Mouse (Mus musculus) liver, postnatal 0 days (tissue): Measurements from ENCODE around the gene Itgad.

ENCODE experiments used
- CTCF ChIP-seq: sonication (generic); IDR thresholded peaks from 2 replicates; pipeline ENCODE4 v1.5.1; 2016; ENCODE audit warnings: antibody characterized with exemption, low read depth
- EP300 ChIP-seq: IDR thresholded peaks from 2 replicates; pipeline ENCODE4 v1.6.1; 2016; ENCODE audit warnings: antibody characterized with exemption, low read depth, mild to moderate bottlenecking

DNA sequence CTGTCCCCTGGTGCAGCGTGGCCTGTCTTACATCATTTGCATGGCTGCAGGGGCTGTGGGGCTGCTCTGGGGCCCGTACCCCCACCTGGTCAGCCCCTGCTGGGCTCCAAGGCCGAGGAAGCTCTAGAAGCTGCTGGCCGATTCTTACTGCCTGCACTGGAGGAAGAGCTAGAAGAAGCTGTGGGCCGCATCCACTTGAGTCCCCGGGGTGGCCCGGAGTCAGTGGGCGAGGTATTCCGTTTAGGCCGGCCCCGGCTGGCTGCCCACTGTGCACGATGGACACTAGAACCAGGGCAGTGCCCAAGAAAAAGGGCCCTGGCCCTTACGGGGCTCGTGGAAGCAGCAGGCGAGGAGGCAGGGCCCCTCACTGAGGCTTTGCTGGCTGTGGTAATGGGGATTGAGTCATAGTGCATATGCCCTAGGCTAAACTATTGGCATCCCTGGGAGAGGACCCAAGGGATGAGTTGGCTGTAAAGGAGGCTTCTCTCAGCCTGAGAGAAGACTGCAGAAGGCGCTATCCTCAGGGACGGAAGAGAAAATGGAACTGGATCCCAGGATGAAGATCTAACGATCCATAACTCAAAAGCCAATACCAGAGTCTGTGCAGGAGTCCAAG lies 90.3 kb downstream of the Itgad start:
- TF ChIP-seq CTCF, result no peak
- TF ChIP-seq EP300, result no peak
